Mouse (Mus musculus) CD4-positive, CD25-positive, alpha-beta regulatory T cell, adult 9 weeks (primary cell): ENCODE measurements around the gene 2310002L09Rik. TPM values are rescaled to one million over a fixed set of nuclear protein-coding genes. Genes with fewer than 3 reads are reported as not detected.

Experiments used
- polyA plus RNA-seq: library from polyadenylated mRNA; unstranded; fragments of 100-300 nt; shearing (Covaris generic); gene quantifications from one replicate; pipeline ENCODE4 v1.2.1, GENCODE M21; 2017

Gene 2310002L09Rik
- polyA plus RNA-seq: not detected

DNA sequence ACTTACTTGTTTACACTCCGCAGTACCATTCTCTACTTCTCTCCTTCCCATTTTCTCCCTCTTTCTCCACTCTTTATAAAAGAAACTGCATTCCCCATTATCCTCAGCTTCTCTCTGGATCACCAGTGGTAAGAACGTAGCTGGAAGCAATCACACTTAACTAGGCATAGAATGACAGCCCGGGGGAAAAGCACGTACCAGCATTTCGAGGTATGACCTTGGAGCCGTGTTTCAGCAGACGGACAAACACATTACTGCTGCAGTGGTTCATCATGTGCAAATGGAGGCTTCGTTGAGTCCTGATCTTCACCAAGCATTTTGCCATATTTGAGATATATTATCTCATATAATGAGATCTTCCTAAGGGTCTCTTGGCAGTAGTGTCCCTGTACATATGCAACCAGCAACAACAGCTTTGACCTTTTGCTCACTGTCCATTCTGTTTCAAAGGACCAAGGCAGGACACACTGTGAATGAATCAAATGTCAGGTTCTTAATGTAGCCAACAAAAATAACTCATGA, at the start of gene 2310002L09Rik:
2310002L09Rik (minus strand) TSS at position 472 of the 522 bp plus-strand sequence.

DNA sequence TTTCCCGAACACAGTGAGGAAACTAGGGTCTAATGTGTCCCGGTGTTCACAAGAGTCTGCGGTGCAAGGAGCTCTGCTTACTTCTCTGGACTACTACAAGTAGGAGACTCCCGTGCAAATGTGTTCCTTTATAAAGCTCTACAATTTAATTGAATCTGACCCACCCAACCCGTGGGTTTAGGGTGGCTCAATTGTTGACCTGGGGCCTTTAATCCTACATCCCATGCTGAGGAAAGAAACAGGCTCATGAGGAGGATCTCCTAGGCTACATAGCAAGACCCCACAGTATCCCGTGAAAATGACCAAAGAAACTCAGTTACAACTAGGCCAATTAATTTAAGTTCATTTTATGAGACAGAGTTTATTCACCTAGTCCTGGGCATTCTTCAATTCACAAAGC, 30.0 kb downstream of the 2310002L09Rik start, which contains the start of gene Gm11756:
Gm11756 (minus strand) TSS at position 101 of the 400 bp plus-strand sequence.

DNA sequence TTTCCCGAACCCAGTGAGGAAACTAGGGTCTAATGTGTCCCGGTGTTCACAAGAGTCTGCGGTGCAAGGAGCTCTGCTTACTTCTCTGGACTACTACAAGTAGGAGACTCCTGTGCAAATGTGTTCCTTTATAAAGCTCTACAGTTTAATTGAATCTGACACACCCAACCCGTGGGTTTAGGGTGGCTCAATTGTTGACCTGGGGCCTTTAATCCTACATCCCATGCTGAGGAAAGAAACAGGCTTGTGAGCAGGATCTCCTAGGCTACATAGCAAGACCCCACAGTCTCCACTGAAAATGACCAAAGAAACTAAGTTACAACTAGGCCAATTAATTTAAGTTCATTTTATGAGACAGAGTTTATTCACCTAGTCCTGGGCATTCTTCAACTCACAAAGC, 44.8 kb downstream of the 2310002L09Rik start, which contains the start of gene Gm13871:
Gm13871 (minus strand) TSS at position 101 of the 400 bp plus-strand sequence.

DNA sequence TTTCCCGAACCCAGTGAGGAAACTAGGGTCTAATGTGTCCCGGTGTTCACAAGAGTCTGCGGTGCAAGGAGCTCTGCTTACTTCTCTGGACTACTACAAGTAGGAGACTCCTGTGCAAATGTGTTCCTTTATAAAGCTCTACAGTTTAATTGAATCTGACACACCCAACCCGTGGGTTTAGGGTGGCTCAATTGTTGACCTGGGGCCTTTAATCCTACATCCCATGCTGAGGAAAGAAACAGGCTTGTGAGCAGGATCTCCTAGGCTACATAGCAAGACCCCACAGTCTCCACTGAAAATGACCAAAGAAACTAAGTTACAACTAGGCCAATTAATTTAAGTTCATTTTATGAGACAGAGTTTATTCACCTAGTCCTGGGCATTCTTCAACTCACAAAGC, 59.6 kb downstream of the 2310002L09Rik start, which contains the start of gene Gm11757:
Gm11757 (minus strand) TSS at position 101 of the 400 bp plus-strand sequence.

Other genes starting within 250 kb of the 2310002L09Rik start
- gene Rasef, start 159.9 kb downstream of the 2310002L09Rik start, polyA plus RNA-seq: not detected
- not detected for gene Gm11758, start 74.6 kb downstream of the 2310002L09Rik start, polyA plus RNA-seq
- not detected for gene Gm11757, start 59.7 kb downstream of the 2310002L09Rik start, polyA plus RNA-seq
- not detected for gene Gm13871, start 44.9 kb downstream of the 2310002L09Rik start, polyA plus RNA-seq
- not detected for gene Gm11756, start 30.1 kb downstream of the 2310002L09Rik start, polyA plus RNA-seq
- not detected for gene Frmd3, start 62.6 kb upstream of the 2310002L09Rik start, polyA plus RNA-seq